Mouse (Mus musculus): Measurements from ENCODE around the gene Dnaaf5. TPM values are rescaled to one million over a fixed set of nuclear protein-coding genes. Genes with fewer than 3 reads are reported as not detected.

The Dnaaf5 gene
- polyA plus RNA-seq, 2 experiments = 5.3 to 15.1 TPM

GRCm38 (mm10) chr5:139147178-139148078 is 2.6 kb upstream of the Dnaaf5 start:
- Histone ChIP-seq H3K9me3 (ENCODE audit: control insufficient read depth, low read length) (no peaks in the 10 kb centered on the region), H3K36me3 (ENCODE audit: control insufficient read depth, insufficient read depth, low read length) (0 out of 2 replicates have a peak, but pooled peaks cover 6% of the 10 kb centered on the region), H3K4me1 (ENCODE audit: control insufficient read depth, insufficient read depth, low read length) (peaks cover 12% of the 10 kb centered on the region; the same call in 1 of the 2 replicates), H3K4me3 (replicated peaks; ENCODE audit: low read length) (no peak overlapping the region), H3K27me3 (ENCODE audit: control insufficient read depth, insufficient read depth, low read length) (no peaks in the 10 kb centered on the region), H3K9ac (ENCODE audit: low read depth, low read length, severe bottlenecking) (no peak overlapping the region), H3K4me2 (replicated peaks; ENCODE audit: low read depth, low read length, severe bottlenecking) (no peak overlapping the region), H3K27ac (replicated peaks; ENCODE audit: low read depth, low read length) (no peak overlapping the region)
- DNase-seq (ENCODE audit: low spot score) = no peak
- TF ChIP-seq POLR2A (IDR thresholded peaks at IDR 0.05; ENCODE audit: borderline replicate concordance, extremely low read depth, insufficient read depth, insufficient read length) = no peak
- WGBS = 95% methylated on average over 14 of the region's 14 CpGs
- no peak for ATAC-seq (ENCODE audit: low FRiP score, low read depth)

DNA sequence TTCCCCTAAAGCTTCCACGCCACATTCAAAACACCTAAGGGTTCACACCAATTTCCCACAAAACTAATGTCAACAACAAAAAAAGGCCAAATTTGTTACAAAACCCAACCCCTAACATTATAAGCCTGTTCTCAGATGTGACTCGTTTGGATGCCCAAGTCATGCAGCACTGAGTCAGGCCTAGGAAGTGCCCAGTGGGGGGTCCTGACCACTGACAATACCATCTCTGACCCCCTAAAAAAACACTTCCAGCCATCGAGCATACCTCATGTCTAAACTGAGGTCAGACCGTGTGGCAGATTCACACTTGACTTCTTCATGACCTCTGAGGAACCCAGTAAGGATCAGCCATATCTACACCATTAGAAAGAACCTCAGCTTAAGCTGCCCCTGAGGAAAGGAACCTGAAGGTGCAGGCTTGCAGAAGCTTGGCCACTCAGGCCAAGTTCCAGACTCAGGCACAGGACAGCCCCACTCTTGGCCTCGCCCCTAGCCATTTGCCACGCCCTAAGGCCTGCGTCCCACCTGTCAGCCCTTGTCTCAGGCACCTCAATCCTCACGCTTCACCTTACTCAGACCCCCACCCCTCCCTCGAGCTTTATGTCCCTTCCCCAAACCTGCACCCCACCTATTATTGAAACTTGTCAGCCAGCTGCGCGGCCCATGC is 884 bp upstream of the Dnaaf5 start:
- no peak overlapping the region for H3K27ac ChIP-seq (replicated peaks; ENCODE audit: low read depth, low read length)
- no peaks in the 10 kb centered on the region for H3K27me3 ChIP-seq (ENCODE audit: control insufficient read depth, insufficient read depth, low read length)
- H3K4me1 ChIP-seq (ENCODE audit: control insufficient read depth, insufficient read depth, low read length) = peaks cover 12% of the 10 kb centered on the region; the same call in 1 of the 2 replicates
- H3K4me2 ChIP-seq (replicated peaks; ENCODE audit: low read depth, low read length, severe bottlenecking) = peak overlapping the region; percentile 70
- H3K4me3 ChIP-seq (replicated peaks; ENCODE audit: low read length) = peak overlapping the region; percentile 88
- no peaks in the 10 kb centered on the region for H3K9me3 ChIP-seq (ENCODE audit: control insufficient read depth, low read length)
- 31% methylated on average over 9 of the region's 11 CpGs for WGBS
- no peak for TF ChIP-seq POLR2A (IDR thresholded peaks at IDR 0.05; ENCODE audit: borderline replicate concordance, extremely low read depth, insufficient read depth, insufficient read length)
- H3K9ac ChIP-seq (ENCODE audit: low read depth, low read length, severe bottlenecking) = 0 out of 2 replicates have a peak overlapping the region, but pooled peaks have one; percentile 32
- no peak for DNase-seq (ENCODE audit: low spot score)
- peak; percentile 31 for ATAC-seq (ENCODE audit: low FRiP score, low read depth)
- peaks cover 23% of the 10 kb centered on the region for H3K36me3 ChIP-seq (ENCODE audit: control insufficient read depth, insufficient read depth, low read length)

DNA sequence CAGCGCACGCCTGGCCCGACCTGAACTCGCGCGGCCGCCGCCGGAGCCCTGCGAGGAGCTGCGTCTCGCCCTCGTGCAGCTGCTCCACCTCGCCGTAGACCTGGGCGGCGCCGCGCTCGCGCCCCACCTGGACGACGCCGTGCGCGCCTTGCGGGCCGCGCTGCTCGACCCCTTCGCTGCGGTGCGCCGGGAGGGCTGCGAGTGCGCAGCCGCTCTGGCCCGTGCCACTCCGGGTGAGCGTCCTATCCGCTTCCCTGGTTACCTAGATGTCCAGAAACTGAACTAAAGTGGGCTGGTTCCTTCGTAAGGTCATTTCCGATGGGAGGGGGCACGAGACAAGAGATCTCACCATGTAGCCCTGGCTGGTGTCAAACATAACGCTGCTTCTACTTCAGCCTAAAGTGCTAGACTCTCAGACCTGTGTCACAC is 594 bp downstream of the Dnaaf5 start:
- Histone ChIP-seq H3K36me3 (ENCODE audit: control insufficient read depth, insufficient read depth, low read length) (peaks cover 36% of the 10 kb centered on the region), H3K27me3 (ENCODE audit: control insufficient read depth, insufficient read depth, low read length) (no peaks in the 10 kb centered on the region), H3K9me3 (ENCODE audit: control insufficient read depth, low read length) (no peaks in the 10 kb centered on the region), H3K4me2 (replicated peaks; ENCODE audit: low read depth, low read length, severe bottlenecking) (peak overlapping the region; percentile 70), H3K4me3 (replicated peaks; ENCODE audit: low read length) (peak overlapping the region; percentile 88), H3K9ac (ENCODE audit: low read depth, low read length, severe bottlenecking) (peak overlapping the region; percentile 68), H3K27ac (replicated peaks; ENCODE audit: low read depth, low read length) (peak overlapping the region; percentile 38; the same call in 1 of the 2 replicates), H3K4me1 (ENCODE audit: control insufficient read depth, insufficient read depth, low read length) (peaks cover 12% of the 10 kb centered on the region; the same call in 1 of the 2 replicates)
- no peak for ATAC-seq (ENCODE audit: low FRiP score, low read depth)
- no peak for DNase-seq (ENCODE audit: low spot score)
- no peak for TF ChIP-seq POLR2A (IDR thresholded peaks at IDR 0.05; ENCODE audit: borderline replicate concordance, extremely low read depth, insufficient read depth, insufficient read length)
- under 1% methylated on average over 35 of the region's 45 CpGs for WGBS

DNA sequence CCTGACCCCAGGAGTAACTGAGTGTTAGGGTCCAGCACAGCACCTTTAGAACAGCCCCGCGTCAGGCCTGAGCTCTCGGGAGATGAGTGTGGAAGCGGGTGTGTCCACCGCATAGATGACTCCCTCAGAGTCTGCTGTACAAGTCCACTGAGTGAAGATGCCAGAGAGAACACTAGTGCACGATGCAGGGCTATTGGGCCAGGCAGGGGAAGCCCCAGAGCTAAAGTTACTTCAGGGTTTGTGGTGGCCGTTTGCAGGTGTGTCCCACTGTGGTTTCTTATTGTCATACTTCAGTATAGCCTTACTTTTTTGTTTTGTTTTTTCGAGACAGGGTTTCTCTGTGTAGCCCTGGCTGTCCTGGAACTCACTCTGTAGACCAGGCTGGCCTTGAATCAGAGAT is 10.9 kb downstream of the Dnaaf5 start:
- no peak for TF ChIP-seq POLR2A (IDR thresholded peaks at IDR 0.05; ENCODE audit: borderline replicate concordance, extremely low read depth, insufficient read depth, insufficient read length)
- Histone ChIP-seq H3K9ac (ENCODE audit: low read depth, low read length, severe bottlenecking) (no peak overlapping the region), H3K36me3 (ENCODE audit: control insufficient read depth, insufficient read depth, low read length) (peaks cover 50% of the 10 kb centered on the region)

DNA sequence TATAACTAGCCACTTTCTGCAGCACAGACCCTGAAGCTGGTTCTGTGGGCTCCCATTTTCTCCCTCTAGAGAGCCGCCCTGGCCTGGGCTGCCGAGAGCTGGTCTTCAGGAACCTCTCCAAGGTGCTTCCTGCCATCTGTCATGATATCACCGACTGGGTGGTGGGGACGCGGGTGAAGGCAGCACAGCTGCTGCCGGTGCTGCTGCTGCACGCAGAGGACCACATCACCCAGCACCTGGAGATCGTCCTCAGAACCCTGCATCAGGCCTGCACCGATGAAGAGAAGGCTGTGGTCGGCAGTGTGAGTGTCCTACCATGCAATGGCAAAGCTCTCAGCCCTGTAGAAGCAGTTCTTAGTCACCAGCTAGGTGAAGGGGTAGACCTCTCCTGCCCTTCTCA is 11.6 kb downstream of the Dnaaf5 start:
- H3K36me3 ChIP-seq (ENCODE audit: control insufficient read depth, insufficient read depth, low read length) = peaks cover 51% of the 10 kb centered on the region
- H3K4me3 ChIP-seq (replicated peaks; ENCODE audit: low read length) = no peak overlapping the region
- DNase-seq (ENCODE audit: low spot score) (no peak), ATAC-seq (ENCODE audit: low FRiP score, low read depth) (no peak)
- H3K27me3 ChIP-seq (ENCODE audit: control insufficient read depth, insufficient read depth, low read length) = no peaks in the 10 kb centered on the region
- no peak overlapping the region for H3K4me2 ChIP-seq (replicated peaks; ENCODE audit: low read depth, low read length, severe bottlenecking)
- TF ChIP-seq POLR2A (IDR thresholded peaks at IDR 0.05; ENCODE audit: borderline replicate concordance, extremely low read depth, insufficient read depth, insufficient read length) = no peak
- H3K9ac ChIP-seq (ENCODE audit: low read depth, low read length, severe bottlenecking) = no peak overlapping the region
- no peak overlapping the region for H3K27ac ChIP-seq (replicated peaks; ENCODE audit: low read depth, low read length)
- WGBS = 89% methylated on average over 10 of the region's 10 CpGs
- no peaks in the 10 kb centered on the region for H3K4me1 ChIP-seq (ENCODE audit: control insufficient read depth, insufficient read depth, low read length)
- no peaks in the 10 kb centered on the region for H3K9me3 ChIP-seq (ENCODE audit: control insufficient read depth, low read length)

More for the DNA sequence above, 10.9 kb downstream of the Dnaaf5 start:
- no peak for ATAC-seq (ENCODE audit: low FRiP score, low read depth)
- no peak for DNase-seq (ENCODE audit: low spot score)
- Histone ChIP-seq H3K9me3 (ENCODE audit: control insufficient read depth, low read length) (no peaks in the 10 kb centered on the region), H3K27me3 (ENCODE audit: control insufficient read depth, insufficient read depth, low read length) (no peaks in the 10 kb centered on the region), H3K4me3 (replicated peaks; ENCODE audit: low read length) (no peak overlapping the region), H3K27ac (replicated peaks; ENCODE audit: low read depth, low read length) (no peak overlapping the region), H3K4me2 (replicated peaks; ENCODE audit: low read depth, low read length, severe bottlenecking) (no peak overlapping the region), H3K4me1 (ENCODE audit: control insufficient read depth, insufficient read depth, low read length) (no peaks in the 10 kb centered on the region)
- 90% methylated on average over 8 of the region's 8 CpGs for WGBS

Data from limb, embryonic 14.5 days (tissue).